Mouse (Mus musculus) retina, postnatal 1 day (tissue): ENCODE results near the gene Cracr2a.

Experiments
- DNase-seq: peaks from one replicate; pipeline ENCODE4 v3.0.0-alpha.2; 2012

The Cracr2a gene

DNA sequence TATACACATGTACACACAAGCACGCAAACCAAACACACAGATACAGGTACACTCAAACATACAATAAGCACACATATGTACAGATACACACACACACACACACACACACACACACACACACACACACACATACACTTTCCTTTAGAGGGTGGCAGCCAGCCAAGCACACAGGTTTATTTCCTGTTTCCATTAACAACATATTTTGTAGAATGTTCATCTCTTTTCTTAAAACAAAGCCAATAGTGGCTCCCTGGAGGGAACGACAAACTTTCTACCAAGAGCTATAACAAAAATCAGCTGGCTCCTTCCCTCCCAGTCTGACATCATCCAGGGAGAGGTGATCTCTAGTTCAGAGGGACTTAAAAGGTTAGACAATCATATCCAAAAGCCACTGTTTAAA lies 73.7 kb downstream of the Cracr2a start:
- DNase-seq = no peak

DNA sequence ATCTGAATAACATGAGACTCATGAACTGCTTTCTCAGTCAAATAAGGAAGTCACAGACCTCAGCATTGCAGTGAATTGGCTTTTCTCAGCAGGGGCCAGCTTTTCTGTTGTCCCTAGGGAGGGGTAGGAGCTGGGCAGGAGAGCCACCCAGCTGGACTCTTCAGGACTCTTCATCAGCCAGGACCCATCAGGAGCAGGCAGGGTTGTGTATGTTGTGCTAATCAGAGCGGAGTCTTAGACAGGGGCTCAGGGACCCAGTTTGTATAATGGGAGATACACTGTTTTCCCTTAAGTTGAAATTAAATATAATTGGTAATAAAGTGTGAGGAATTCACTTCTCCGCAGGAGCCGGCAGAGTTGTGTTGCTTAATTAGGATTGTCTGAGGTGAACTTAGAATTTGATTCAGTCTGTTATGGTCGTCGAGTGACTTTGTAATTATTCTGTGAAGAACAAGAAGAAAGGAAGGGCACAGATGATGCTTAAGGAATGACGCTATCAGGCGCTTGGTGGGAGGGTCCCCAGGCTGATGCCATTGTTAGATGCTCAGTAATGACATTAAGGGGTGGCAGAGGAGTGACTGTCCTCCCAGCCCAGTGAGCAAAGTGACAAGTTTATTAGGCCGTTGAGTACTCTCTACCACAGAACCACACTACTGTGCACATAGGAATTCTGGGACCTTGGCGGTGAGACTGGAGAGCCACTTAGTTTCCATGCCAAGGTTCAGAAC lies 74.5 kb downstream of the Cracr2a start:
- DNase-seq = peak; percentile 43

- DNase-seq = no peak
Measured at GRCm38 (mm10) chr6:127641077-127641801, 80.1 kb downstream of the Cracr2a start.

- DNase-seq = peak; percentile 55
Measured at GRCm38 (mm10) chr6:127655988-127656387, 94.8 kb downstream of the Cracr2a start.

- no peak for DNase-seq
Measured at GRCm38 (mm10) chr6:127657152-127657551, 96.0 kb downstream of the Cracr2a start.

DNA sequence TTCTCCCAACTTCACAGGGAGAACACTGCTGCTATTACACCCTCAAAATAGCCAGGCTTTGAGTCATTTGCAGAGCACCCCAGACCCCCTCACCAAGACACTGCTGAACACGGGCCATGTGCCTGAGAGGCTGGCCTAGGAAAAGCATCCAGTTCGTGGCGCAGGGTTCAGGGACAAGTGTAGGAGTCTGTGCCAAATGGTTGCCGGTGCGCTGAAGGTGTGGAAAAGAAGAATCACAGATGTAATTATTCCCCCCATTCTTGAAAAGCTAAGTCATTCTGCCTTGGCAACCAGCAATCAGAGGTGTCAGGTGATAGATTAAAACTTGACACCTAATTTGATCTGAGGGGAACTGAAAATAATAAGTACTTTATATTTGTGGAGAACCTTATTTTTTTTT lies 98.3 kb downstream of the Cracr2a start:
- no peak for DNase-seq

DNA sequence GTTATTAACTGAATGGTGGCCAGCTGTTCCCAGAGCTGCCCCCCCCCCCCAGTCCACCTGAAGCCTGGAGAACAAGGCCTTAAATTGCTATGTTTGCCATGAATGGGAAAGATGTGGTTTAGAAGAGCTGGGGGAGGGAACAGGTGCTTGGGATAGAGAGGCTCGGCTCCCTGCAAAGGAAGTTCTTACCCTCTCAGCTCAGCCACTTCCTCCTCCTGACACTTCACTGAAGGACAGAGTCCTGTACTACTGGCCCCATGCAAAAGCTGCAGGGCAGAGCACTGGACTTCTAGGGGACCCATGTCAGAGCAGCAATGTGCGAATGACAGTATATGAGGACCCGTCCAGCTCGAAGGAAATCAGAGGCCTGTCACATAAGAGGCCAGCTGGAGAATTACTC lies 98.8 kb downstream of the Cracr2a start:
- no peak for DNase-seq

- no peak for DNase-seq
Measured at GRCm38 (mm10) chr6:127661717-127662292, 100.7 kb downstream of the Cracr2a start.

DNA sequence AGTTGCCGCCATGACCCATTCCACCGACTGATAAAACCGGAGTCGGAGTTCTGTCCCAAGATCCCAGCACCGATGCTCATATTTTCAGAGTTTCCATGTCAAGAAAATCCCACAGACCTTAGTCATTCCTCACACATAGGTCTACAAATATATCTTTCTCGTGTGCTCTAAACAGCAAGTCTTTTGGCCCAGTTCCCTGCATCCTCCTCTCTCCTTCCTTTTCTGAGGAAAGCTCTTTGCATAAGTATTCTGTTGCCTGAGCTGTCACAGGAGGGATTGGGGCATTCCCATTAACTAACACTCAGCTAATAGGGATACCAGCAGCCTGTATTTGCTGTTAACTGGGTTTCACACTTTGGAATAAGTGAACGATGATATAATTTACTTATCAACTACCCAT lies 102.1 kb downstream of the Cracr2a start:
- DNase-seq = no peak

GRCm38 (mm10) chr6:127669313-127669712 lies 108.2 kb downstream of the Cracr2a start:
- peak; percentile 71 for DNase-seq

- DNase-seq = no peak
Measured at GRCm38 (mm10) chr6:127670031-127670430, 108.9 kb downstream of the Cracr2a start.

DNA sequence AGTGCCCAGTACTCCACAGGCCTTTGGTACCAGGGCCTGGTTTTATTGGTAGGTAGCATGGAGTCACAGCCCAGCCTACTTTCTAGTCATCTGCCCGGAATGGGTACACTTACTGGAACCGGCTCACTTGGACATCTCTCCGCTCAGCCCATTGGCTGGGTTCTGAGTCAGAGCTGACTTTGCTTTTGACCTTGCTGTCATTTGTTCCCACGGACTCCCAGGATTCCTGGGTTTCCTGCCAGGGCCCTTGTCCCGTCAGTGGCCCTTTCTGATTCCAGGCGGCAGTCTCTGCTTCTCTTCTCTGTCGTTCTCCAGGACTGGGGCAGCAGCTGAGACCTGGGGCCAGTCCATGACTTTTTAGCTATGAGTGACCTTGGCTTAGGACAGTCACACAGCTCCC lies 110.9 kb downstream of the Cracr2a start:
- no peak for DNase-seq

DNA sequence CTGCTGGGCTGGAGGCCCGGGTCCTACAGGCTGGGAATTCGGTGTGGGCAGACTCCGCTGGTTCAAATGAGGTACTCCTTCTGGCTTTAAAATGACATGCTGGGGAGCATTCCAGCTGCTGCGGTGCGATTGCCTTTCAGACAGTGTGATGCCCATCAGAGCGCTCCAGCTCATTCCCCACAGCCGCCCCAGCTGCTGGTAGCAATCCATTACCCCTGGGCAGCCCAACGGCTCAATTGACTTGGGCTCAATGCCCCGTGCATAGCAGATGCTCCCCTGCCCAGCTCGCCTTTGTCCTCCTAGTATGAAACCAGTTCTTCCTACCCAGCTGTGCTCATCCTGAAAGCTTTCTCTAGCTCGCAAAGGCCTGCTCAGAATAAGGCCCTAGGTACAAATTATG lies 115.7 kb downstream of the Cracr2a start:
- DNase-seq = peak; percentile 56

- DNase-seq = no peak
Measured at GRCm38 (mm10) chr6:127678320-127678719, 117.2 kb downstream of the Cracr2a start.

DNA sequence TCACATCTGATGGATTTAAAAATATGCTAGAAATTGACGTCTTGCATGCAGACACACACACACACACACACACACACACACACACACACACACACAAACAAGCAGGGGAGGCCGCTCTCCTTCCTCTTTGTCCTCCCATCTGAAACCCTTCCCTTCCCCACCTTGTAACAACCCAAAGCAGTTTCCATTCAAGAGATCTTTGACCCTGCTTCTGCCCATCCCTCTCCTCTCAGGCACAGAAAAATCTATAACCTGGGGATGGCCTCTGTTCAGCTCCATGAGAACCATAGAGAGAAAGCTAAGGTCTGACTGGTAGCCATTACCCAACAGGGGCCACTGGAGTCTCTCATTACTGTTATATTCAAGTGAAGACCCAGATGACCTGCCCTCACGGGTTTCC lies 117.9 kb downstream of the Cracr2a start:
- DNase-seq = no peak

DNA sequence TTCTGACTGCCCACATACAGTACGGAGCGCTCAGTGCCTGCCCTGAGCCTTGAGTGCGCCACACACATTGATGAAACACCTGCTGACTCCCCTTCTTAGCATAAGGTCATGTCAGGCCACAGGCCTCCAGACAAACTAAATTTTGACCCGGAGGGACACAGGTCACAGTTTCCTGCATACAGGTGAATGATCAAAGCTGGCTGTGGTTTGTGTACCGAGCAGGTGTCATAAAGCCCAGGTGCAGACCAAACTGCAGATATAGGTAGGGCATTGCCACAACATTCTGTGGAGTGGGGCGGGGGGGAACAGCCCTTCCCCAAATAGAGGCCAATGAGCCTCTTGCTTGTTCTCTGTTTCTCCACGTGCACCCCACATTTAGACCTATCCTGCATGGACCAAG lies 119.6 kb downstream of the Cracr2a start:
- no peak for DNase-seq

DNA sequence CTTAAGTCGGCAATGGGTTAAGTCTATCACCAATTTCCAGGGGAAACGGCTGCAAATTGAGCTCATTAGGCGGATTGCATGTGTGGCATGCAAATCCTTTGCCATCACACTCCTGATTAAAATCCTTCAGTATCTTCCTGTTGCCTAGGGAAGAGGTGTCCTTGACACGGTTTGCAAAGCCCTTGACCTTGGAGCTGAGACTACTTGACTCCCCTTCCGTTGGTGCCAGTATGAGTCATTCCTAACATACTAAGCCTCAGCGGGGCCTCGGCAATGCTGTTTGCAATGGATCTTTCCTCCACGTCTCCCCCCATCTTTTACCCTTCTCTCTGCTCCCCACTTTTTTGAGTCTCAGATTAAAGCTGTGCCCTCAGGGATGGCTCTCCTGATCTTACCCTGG lies 122.4 kb downstream of the Cracr2a start:
- DNase-seq = no peak

- peak; percentile 31 for DNase-seq
Measured at GRCm38 (mm10) chr6:127684981-127685380, 123.8 kb downstream of the Cracr2a start.

- no peak for DNase-seq
Measured at GRCm38 (mm10) chr6:127687181-127687860, 126.2 kb downstream of the Cracr2a start.

DNA sequence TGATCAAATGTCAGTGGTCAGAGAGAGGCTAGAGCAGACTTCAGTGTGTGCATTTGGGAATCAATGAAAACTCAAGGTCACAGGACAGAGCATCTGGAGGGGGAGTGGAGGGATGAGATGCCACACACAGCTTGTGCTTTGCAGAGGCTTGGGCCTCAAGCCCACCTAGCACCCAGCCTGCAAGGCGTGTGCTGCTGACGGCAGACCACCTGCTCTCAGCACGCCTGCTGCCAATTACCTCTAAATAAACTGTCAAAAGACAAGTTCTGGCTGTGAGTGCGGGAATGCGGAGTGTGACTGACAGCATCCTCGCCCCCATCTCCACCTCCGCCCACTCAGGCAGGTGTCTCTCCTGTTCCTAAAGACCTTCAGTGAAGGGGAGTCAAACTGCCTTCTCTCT lies 131.2 kb downstream of the Cracr2a start:
- no peak for DNase-seq

GRCm38 (mm10) chr6:127693681-127694080 lies 132.5 kb downstream of the Cracr2a start:
- DNase-seq = no peak

- peak; percentile 93 for DNase-seq
Measured at GRCm38 (mm10) chr6:127701036-127701783, 140.1 kb downstream of the Cracr2a start.

DNA sequence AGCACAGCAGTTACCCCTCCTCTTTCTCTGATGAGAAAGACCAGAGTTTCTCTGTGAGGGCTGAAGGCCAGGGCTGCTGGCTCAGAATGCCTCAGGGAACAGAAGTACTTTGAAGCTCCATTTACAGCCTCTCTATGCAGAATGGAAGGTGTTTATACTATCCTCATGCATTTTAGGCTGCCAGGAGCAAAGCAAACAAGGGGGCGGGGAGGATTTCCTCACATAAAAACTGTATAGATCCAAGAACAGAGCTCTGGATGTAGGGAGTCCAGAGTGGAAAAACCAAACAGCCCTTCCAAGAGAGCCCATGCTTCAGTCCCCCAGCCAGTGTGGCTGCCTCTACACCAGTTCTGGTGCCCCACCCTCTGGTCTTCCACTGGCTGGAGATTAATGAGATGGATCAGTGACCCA lies 147.1 kb downstream of the Cracr2a start:
- DNase-seq = no peak
